Mouse (Mus musculus) right cerebral cortex, postnatal 10 days (tissue): ENCODE results near the gene Dcaf10.
A peak's percentile ranks its signal among the peaks of the same experiment; 100 is the strongest.

Experiments used
- DNase-seq, 2 experiments: peaks; one replicate each; pipeline ENCODE4 v3.0.0; 2021; ENCODE audit warnings: low spot score in 2 of 2

Gene Dcaf10

GRCm38 (mm10) chr4:45419051-45419450 lies 77.2 kb downstream of the Dcaf10 start:
- no peak for DNase-seq

- no peak for DNase-seq
Observed at GRCm38 (mm10) chr4:45420733-45421132, 78.8 kb downstream of the Dcaf10 start.

- DNase-seq, result no peak
Observed at GRCm38 (mm10) chr4:45421519-45422260, 79.8 kb downstream of the Dcaf10 start.

DNA sequence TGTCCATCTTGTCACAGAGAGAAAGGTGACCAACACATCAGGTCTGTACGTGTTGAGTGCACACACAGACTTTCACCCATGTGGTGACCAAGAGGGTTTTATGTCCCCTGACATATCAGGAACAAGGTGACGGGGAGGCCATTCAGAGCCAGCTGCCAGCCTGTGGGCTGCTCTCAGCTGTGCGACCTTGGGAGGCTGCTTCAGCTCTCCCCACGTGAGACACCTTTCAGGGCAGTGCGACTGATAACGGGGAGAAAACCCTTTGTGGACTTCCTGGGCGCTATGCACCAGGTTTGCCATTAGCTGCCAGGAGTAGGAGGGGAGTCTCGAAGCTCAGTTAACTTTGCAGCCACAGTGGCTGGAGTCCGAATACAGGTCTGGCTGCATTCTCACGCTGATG lies 80.7 kb downstream of the Dcaf10 start:
- no peak for DNase-seq

DNA sequence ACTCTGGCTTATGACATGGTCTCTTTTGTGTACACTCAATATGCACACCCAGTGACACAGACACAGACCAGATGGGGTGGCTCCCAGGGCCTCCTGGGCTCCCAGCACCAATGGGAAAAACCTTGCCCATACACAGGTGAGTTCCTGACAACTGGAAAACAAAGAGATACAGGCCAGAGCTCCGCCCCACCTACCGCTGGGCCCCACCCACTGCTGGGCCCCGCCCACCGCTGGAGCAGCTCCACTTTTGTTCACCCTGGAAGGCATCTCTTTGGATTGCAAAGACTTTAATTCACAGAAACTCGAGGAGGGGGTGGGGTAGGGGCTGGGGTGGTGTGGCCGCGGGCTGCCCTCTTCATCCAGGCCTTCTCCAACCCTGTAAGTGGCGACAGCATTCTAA lies 81.5 kb downstream of the Dcaf10 start:
- DNase-seq, result no peak

DNA sequence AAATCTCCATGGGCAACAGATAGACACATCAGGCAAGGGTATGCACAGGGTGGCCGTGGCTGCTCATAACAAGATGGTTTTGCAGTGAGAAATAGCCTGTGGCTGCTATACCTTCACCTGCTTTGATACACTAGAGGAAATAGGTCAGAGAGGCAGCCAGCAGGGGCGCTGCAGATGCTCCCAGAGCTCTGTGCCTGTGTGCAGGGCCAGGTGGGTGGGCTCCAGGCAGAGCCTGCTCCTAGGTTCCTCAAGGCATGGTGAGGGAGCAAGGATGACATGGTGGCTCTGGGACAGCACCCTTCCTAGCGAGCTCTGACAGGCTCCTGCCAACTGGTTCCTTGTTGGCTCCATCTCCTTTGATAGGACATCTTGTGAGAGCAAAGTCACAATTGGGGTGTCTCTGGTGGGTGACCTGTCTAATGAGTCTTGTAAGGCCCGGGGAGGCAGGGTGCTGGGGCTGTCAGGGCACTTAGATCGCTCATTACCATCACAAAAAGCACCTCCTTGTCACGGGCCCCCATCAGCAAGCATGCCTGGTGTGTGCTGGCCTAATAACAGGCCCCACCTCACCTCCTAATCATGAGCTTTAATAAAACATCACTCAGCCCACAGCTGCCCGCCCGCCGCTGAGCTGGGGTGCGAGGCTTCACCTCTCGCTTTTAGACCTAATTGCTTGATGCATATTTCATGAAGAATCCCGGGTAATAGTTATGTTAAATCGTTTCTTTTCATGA lies 85.0 kb downstream of the Dcaf10 start:
- peak; percentile 49 to 52 for DNase-seq
